Mouse (Mus musculus) lung, embryonic 16.5 days (tissue): ENCODE measurements around the gene Clcnka. TPM values are rescaled to one million over a fixed set of nuclear protein-coding genes. Genes with fewer than 3 reads are reported as not detected.

ENCODE experiments used
- ATAC-seq: fragments of 200-750 bp; cut with Nextera tagmentation; 2 replicates; pipeline ENCODE4 v1.8.0; 2017; ENCODE audit warnings: low read depth, mild to moderate bottlenecking, moderate library complexity
- H3K27ac ChIP-seq: fragments of 300-500 bp; sonication (generic); 2 replicates; pipeline ENCODE4 v1.5.1; 2014; ENCODE audit warnings: mild to moderate bottlenecking, control low read depth, low read length
- H3K27me3 ChIP-seq: fragments of 300-500 bp; sonication (generic); 2 replicates; pipeline ENCODE4 v1.6.1; 2014; ENCODE audit warnings: low read depth, low read length, mixed read lengths; ENCODE audit not compliant: control insufficient read depth, insufficient read depth
- H3K36me3 ChIP-seq: fragments of 300-500 bp; sonication (generic); 2 replicates; pipeline ENCODE4 v1.6.1; 2014; ENCODE audit warnings: low read length; ENCODE audit not compliant: control insufficient read depth, insufficient read depth
- H3K4me1 ChIP-seq: fragments of 300-500 bp; sonication (generic); replicated peaks from 2 replicates; pipeline ENCODE4 v1.6.1; 2014; ENCODE audit warnings: low read length, mixed read lengths; ENCODE audit not compliant: control insufficient read depth, insufficient read depth
- H3K4me2 ChIP-seq: fragments of 300-500 bp; sonication (generic); 2 replicates; pipeline ENCODE4 v1.6.1; 2014; ENCODE audit warnings: low read depth, low read length, control low read depth
- H3K4me3 ChIP-seq: fragments of 300-500 bp; sonication (generic); 2 replicates; pipeline ENCODE4 v1.5.1; 2014; ENCODE audit warnings: mild to moderate bottlenecking, low read length, control low read depth
- H3K9ac ChIP-seq: fragments of 300-500 bp; sonication (generic); 2 replicates; pipeline ENCODE4 v1.6.1; 2014; ENCODE audit warnings: low read length, control low read depth
- H3K9me3 ChIP-seq: fragments of 300-500 bp; sonication (generic); 2 replicates; pipeline ENCODE4 v1.6.1; 2016; ENCODE audit warnings: low read length; ENCODE audit not compliant: control insufficient read depth
- WGBS: fragments of 180-500 bp; shearing (Covaris S2); extraction: QIAGEN DNeasy Blood & Tissue Kit; methylation state at CpG from one replicate; pipeline ENCODE4 v1.1.7; 2014; 5-methylcytosine and 5-hydroxymethylcytosine counted together
- polyA plus RNA-seq: library from polyadenylated mRNA; unstranded; fragments of >200 nt; fragmentation: Nextera tagmentation; extraction: Ambion mirVana; gene quantifications from 2 replicates; pipeline ENCODE4 v1.2.1, GENCODE M21; 2015

Clcnka gene
- polyA plus RNA-seq, 1 experiment from 2014 or later: 0.28 TPM

- Histone ChIP-seq H3K9ac (no peak overlapping the region), H3K27me3 (peaks cover 2% of the 10 kb centered on the region; the same call in 1 of the 2 replicates), H3K36me3 (no peaks in the 10 kb centered on the region), H3K9me3 (no peaks in the 10 kb centered on the region), H3K4me3 (no peak overlapping the region), H3K4me1 (peaks cover under 1% of the 10 kb centered on the region), H3K27ac (no peak overlapping the region), H3K4me2 (no peak overlapping the region)
- WGBS: 66% methylated on average over 18 of the region's 18 CpGs
- no peak for ATAC-seq
Observed at GRCm38 (mm10) chr4:141389366-141390150, 9.0 kb downstream of the Clcnka start.

- peaks cover 4% of the 10 kb centered on the region; the same call in 1 of the 2 replicates for H3K4me1 ChIP-seq
- no peaks in the 10 kb centered on the region for H3K36me3 ChIP-seq
- H3K9ac ChIP-seq: no peak overlapping the region
- ATAC-seq: no peak
- H3K4me3 ChIP-seq: no peak overlapping the region
- H3K9me3 ChIP-seq: no peaks in the 10 kb centered on the region
- H3K27ac ChIP-seq: no peak overlapping the region
- 62% methylated on average over 5 of the region's 5 CpGs for WGBS
- H3K27me3 ChIP-seq: peaks cover 18% of the 10 kb centered on the region
- no peak overlapping the region for H3K4me2 ChIP-seq
Observed at GRCm38 (mm10) chr4:141387933-141388332, 10.6 kb downstream of the Clcnka start.

GRCm38 (mm10) chr4:141387093-141387784 is 11.3 kb downstream of the Clcnka start:
- no peak overlapping the region for H3K9ac ChIP-seq
- no peak overlapping the region for H3K27ac ChIP-seq
- 9% methylated on average over 5 of the region's 5 CpGs for WGBS
- no peaks in the 10 kb centered on the region for H3K9me3 ChIP-seq
- no peaks in the 10 kb centered on the region for H3K36me3 ChIP-seq
- H3K4me2 ChIP-seq: no peak overlapping the region
- peaks cover 10% of the 10 kb centered on the region; the same call in 1 of the 2 replicates for H3K4me1 ChIP-seq
- H3K27me3 ChIP-seq: peaks cover 22% of the 10 kb centered on the region
- H3K4me3 ChIP-seq: no peak overlapping the region
- ATAC-seq: peak; percentile 39

GRCm38 (mm10) chr4:141386150-141386549 is 12.4 kb downstream of the Clcnka start:
- no peak overlapping the region for H3K9ac ChIP-seq
- no peak overlapping the region for H3K27ac ChIP-seq
- 73% methylated on average over 7 of the region's 7 CpGs for WGBS
- no peaks in the 10 kb centered on the region for H3K9me3 ChIP-seq
- ATAC-seq: no peak
- H3K4me2 ChIP-seq: no peak overlapping the region
- H3K36me3 ChIP-seq: no peaks in the 10 kb centered on the region
- peaks cover 27% of the 10 kb centered on the region for H3K27me3 ChIP-seq
- H3K4me3 ChIP-seq: no peak overlapping the region
- peaks cover 11% of the 10 kb centered on the region; the same call in 1 of the 2 replicates for H3K4me1 ChIP-seq

- Histone ChIP-seq H3K9me3 (no peaks in the 10 kb centered on the region), H3K4me3 (no peak overlapping the region), H3K4me1 (peaks cover 11% of the 10 kb centered on the region; the same call in 1 of the 2 replicates), H3K27ac (no peak overlapping the region), H3K27me3 (peaks cover 27% of the 10 kb centered on the region), H3K9ac (no peak overlapping the region), H3K4me2 (no peak overlapping the region), H3K36me3 (no peaks in the 10 kb centered on the region)
- peak; percentile 21; the same call in 1 of the 2 replicates for ATAC-seq
- under 1% methylated on average over 7 of the region's 7 CpGs for WGBS
Observed at GRCm38 (mm10) chr4:141385275-141385674, 13.2 kb downstream of the Clcnka start.

GRCm38 (mm10) chr4:141382406-141382805 is 16.1 kb downstream of the Clcnka start:
- Histone ChIP-seq H3K4me3 (peak overlapping the region; percentile 43), H3K4me1 (peaks cover 11% of the 10 kb centered on the region; the same call in 1 of the 2 replicates), H3K36me3 (no peaks in the 10 kb centered on the region), H3K9ac (peak overlapping the region; percentile 64), H3K27ac (no peak overlapping the region), H3K4me2 (peak overlapping the region; percentile 73), H3K9me3 (no peaks in the 10 kb centered on the region), H3K27me3 (peaks cover 27% of the 10 kb centered on the region)
- ATAC-seq: peak; percentile 37
- WGBS: 1% methylated on average over 24 of the region's 25 CpGs

- Histone ChIP-seq H3K4me1 (peaks cover 11% of the 10 kb centered on the region; the same call in 1 of the 2 replicates), H3K9ac (no peak overlapping the region), H3K9me3 (no peaks in the 10 kb centered on the region), H3K27me3 (peaks cover 27% of the 10 kb centered on the region), H3K4me2 (no peak overlapping the region), H3K27ac (no peak overlapping the region), H3K4me3 (no peak overlapping the region), H3K36me3 (no peaks in the 10 kb centered on the region)
- 68% methylated on average over 8 of the region's 8 CpGs for WGBS
- ATAC-seq: no peak
Observed at GRCm38 (mm10) chr4:141379674-141380073, 18.9 kb downstream of the Clcnka start.

- H3K4me1 ChIP-seq: no peaks in the 10 kb centered on the region; the same call in 1 of the 2 replicates
- ATAC-seq: no peak
- peaks cover 14% of the 10 kb centered on the region for H3K27me3 ChIP-seq
- no peaks in the 10 kb centered on the region for H3K9me3 ChIP-seq
- H3K4me3 ChIP-seq: no peak overlapping the region
- 85% methylated on average over 5 of the region's 5 CpGs for WGBS
- H3K4me2 ChIP-seq: no peak overlapping the region
- H3K36me3 ChIP-seq: no peaks in the 10 kb centered on the region
- no peak overlapping the region for H3K9ac ChIP-seq
- H3K27ac ChIP-seq: no peak overlapping the region
Observed at GRCm38 (mm10) chr4:141372426-141372825, 26.1 kb downstream of the Clcnka start.
